Mouse (Mus musculus) heart, embryonic 13.5 days (tissue): ENCODE measurements around the gene Nrap. TPM values are rescaled to one million over a fixed set of nuclear protein-coding genes. Genes with fewer than 3 reads are reported as not detected.
A peak's percentile ranks its signal among the peaks of the same experiment; 100 is the strongest.

Experiments used
- ATAC-seq: fragments of 200-750 bp; cut with Nextera tagmentation; 2 replicates; pipeline ENCODE4 v1.8.0; 2017; ENCODE audit warnings: moderate TSS enrichment; ENCODE audit not compliant: insufficient number of reproducible peaks, low FRiP score, low TSS enrichment; ENCODE audit errors: extremely low read depth
- H3K27ac ChIP-seq: fragments of 300-500 bp; sonication (generic); replicated peaks from 2 replicates; pipeline ENCODE4 v1.5.1; 2015; ENCODE audit warnings: moderate library complexity, mild to moderate bottlenecking, inconsistent platforms
- H3K27me3 ChIP-seq: fragments of 300-500 bp; sonication (generic); replicated peaks from 2 replicates; pipeline ENCODE4 v1.6.1; 2015; ENCODE audit warnings: mild to moderate bottlenecking, inconsistent platforms
- H3K36me3 ChIP-seq: fragments of 300-500 bp; sonication (generic); 2 replicates; pipeline ENCODE4 v1.6.1; 2015; ENCODE audit warnings: mild to moderate bottlenecking, inconsistent platforms
- H3K4me1 ChIP-seq: fragments of 300-500 bp; sonication (generic); 2 replicates; pipeline ENCODE4 v1.6.1; 2015; ENCODE audit warnings: inconsistent platforms
- H3K4me2 ChIP-seq: fragments of 300-500 bp; sonication (generic); 2 replicates; pipeline ENCODE4 v1.6.1; 2015; ENCODE audit warnings: inconsistent platforms, mild to moderate bottlenecking, moderate library complexity
- H3K4me3 ChIP-seq: fragments of 300-500 bp; sonication (generic); 2 replicates; pipeline ENCODE4 v1.5.1; 2015; ENCODE audit warnings: moderate library complexity, mild to moderate bottlenecking, inconsistent platforms
- H3K9ac ChIP-seq: fragments of 300-500 bp; sonication (generic); 2 replicates; pipeline ENCODE4 v1.6.1; 2015; ENCODE audit warnings: inconsistent platforms, mild to moderate bottlenecking, moderate library complexity
- H3K9me3 ChIP-seq: fragments of 300-500 bp; sonication (generic); 2 replicates; pipeline ENCODE4 v1.6.1; 2016; ENCODE audit warnings: inconsistent platforms
- WGBS: fragments of 180-500 bp; shearing (Covaris S2); methylation state at CpG from one replicate; pipeline ENCODE4 v1.1.7; 2015; ENCODE audit warnings: mixed read lengths; 5-methylcytosine and 5-hydroxymethylcytosine counted together
- polyA plus RNA-seq: library from polyadenylated mRNA; unstranded; fragments of >200 nt; fragmentation: Nextera tagmentation; extraction: Ambion mirVana; gene quantifications from 2 replicates; pipeline ENCODE4 v1.2.1, GENCODE M21; 2015

The Nrap gene
- polyA plus RNA-seq, 1 experiment from 2014 or later, result 27.3 TPM

DNA sequence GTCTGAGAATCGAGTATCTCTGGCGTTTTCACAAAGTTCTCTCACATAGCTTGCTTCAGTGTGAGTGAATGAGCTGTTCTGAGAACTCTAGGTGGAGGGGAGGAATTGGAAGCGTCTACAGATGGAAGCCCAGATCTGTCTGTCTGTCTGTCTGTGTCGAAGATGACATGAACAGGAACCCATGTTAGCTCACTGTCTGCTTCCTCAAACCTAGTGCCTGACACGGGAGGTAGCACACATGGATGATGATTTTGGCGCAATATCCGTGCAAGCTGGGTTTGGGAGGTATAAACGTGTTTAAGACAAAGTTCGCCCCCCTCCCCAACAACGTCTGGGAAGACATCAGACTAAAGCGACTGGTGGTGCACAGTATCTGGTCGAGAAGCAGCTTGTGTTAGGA lies 6.4 kb upstream of the Nrap start:
- Histone ChIP-seq H3K27ac (no peak overlapping the region), H3K4me1 (peaks cover 65% of the 10 kb centered on the region), H3K4me2 (peak overlapping the region; percentile 85), H3K9ac (peak overlapping the region; percentile 90), H3K27me3 (peaks cover 6% of the 10 kb centered on the region), H3K9me3 (no peaks in the 10 kb centered on the region), H3K36me3 (peaks cover 7% of the 10 kb centered on the region; the same call in 1 of the 2 replicates), H3K4me3 (peak overlapping the region; percentile 70)
- no peak for ATAC-seq
- WGBS, result 41% methylated on average over 12 of the region's 12 CpGs

DNA sequence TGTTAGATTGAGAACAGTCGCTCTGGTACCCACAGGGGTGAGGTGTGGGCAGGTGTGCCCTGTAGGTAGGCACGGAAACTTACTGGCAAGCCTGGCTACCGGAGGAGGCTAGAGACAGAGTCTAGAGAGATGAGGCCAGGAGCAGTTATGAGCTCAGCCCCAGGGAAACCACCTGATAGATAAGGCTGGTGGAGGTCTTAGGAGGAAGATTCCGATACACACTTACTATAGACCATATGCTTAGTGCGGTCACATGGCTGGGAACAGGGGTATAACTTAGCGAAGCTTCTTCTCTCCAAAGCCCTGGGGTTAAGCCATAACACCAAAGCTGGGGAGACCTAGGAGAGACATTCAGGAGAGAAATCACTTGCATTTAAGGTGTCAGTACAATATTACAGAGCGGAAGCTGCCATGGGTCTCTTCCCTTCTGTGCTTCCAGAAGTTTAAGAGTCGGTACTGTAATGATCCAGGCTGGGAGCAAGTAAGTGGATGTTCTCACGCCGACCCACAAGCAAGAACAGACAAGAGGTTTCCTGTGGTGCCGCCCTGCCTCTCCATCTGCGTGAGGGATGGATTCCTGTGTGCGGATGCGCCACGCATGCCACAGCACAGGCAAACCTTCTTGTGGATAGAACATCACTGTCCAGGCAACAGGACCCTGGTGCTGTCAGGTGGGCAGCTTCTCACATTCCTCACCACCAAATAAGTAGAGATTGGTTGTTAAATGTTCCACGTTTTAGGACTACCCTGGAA lies 5.5 kb upstream of the Nrap start:
- Histone ChIP-seq H3K36me3 (peaks cover 3% of the 10 kb centered on the region; the same call in 1 of the 2 replicates), H3K4me2 (no peak overlapping the region), H3K27me3 (peaks cover 6% of the 10 kb centered on the region), H3K9ac (no peak overlapping the region), H3K4me1 (peaks cover 70% of the 10 kb centered on the region), H3K4me3 (no peak overlapping the region), H3K27ac (no peak overlapping the region), H3K9me3 (no peaks in the 10 kb centered on the region)
- WGBS, result 83% methylated on average over 16 of the region's 16 CpGs
- ATAC-seq, result no peak

DNA sequence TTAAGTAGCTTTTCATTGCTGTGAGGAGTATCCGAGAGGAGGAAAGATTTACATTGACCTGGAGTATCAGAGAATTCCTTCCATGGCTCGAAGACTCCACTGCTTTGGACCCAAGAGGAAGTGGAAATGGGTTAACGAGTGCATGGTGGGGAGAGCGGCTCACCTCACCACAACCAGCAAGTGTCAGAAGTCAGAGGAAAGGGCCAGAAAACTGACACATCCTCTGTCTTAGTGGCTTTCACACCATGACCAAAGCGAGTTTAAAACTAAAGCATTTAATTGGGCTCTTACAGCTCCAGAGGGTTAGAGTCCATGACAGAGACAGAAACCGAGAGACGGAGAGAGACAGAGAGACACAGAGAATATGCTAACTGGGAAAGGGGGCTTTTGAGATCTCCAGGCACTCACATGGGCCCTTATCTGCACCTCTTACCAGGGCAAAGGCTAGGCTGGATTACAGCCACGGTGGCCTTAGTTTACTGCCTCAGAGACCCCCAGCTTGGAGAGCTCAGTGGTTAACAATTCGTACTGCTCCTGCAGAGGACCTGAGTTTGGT lies 3.6 kb upstream of the Nrap start:
- Histone ChIP-seq H3K27ac (no peak overlapping the region), H3K9ac (no peak overlapping the region), H3K9me3 (no peaks in the 10 kb centered on the region), H3K4me3 (no peak overlapping the region), H3K4me2 (no peak overlapping the region), H3K36me3 (no peaks in the 10 kb centered on the region), H3K27me3 (peaks cover 6% of the 10 kb centered on the region), H3K4me1 (peaks cover 65% of the 10 kb centered on the region)
- WGBS, result 68% methylated on average over 9 of the region's 9 CpGs
- ATAC-seq, result no peak

DNA sequence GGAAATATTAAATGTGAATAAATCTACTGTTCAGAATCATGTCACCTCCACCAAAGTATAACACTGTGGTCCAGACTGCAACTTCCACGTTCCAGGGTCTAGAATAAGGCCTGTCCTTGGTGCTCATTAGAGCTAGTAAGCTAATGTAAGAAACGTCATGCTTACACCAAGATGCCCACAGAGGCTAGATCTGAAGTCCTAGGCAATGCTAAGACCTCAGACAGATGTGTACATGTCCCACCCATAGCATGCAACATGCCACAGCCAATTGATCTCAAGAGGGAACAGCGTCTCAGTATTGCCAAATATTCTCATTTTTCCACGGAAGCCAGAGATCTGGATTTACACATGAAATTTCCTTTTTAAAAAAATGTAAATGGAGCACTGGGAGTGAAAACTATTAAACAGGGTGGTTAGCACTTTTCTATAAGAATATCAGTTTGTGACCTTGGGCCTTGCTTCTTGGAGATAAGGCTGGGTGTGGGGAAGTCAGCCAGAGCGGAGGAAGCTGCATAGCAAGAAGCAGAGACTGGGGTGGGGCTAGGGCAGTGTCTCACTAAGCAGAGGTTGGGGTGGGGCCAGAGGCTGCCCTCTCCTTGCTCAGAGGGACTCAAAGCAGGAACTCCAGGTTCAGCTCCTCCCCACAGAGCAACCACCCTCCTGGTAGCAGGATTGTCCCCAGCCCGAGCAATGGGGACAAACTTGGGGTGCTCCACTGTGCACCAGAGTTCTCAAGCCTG lies 1.6 kb upstream of the Nrap start:
- H3K27ac ChIP-seq, result no peak overlapping the region; the same call in 1 of the 2 replicates
- H3K27me3 ChIP-seq, result peaks cover 6% of the 10 kb centered on the region
- no peak overlapping the region for H3K9ac ChIP-seq
- H3K4me3 ChIP-seq, result no peak overlapping the region
- ATAC-seq, result no peak
- no peaks in the 10 kb centered on the region for H3K9me3 ChIP-seq
- 69% methylated on average over 6 of the region's 6 CpGs for WGBS
- no peaks in the 10 kb centered on the region for H3K36me3 ChIP-seq
- H3K4me1 ChIP-seq, result peaks cover 66% of the 10 kb centered on the region
- H3K4me2 ChIP-seq, result no peak overlapping the region

DNA sequence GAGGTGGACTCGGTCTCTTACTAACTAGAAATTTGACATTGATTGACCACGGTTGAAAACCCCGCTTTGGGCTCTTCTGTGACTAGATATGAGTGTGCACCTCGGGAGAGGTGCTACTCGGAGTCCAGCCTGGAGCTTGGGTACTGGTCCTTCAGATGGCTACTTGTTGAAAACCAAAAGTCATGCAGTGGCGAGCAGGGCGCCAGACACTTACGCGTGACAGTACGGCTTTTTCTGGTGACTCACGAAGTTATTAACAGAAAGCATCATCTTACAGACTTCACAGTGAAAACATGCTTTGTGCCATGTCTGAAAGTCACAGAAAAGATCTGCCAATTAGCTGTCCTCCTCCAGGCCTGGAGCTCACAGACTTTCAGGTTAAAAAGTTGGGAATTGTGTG lies 661 bp downstream of the Nrap start:
- Histone ChIP-seq H3K27me3 (no peaks in the 10 kb centered on the region), H3K27ac (peak overlapping the region; percentile 90), H3K9me3 (no peaks in the 10 kb centered on the region), H3K4me1 (peaks cover 51% of the 10 kb centered on the region), H3K4me3 (peak overlapping the region; percentile 55), H3K36me3 (peaks cover 17% of the 10 kb centered on the region), H3K9ac (peak overlapping the region; percentile 85), H3K4me2 (peak overlapping the region; percentile 63)
- 66% methylated on average over 11 of the region's 11 CpGs for WGBS
- ATAC-seq, result no peak

DNA sequence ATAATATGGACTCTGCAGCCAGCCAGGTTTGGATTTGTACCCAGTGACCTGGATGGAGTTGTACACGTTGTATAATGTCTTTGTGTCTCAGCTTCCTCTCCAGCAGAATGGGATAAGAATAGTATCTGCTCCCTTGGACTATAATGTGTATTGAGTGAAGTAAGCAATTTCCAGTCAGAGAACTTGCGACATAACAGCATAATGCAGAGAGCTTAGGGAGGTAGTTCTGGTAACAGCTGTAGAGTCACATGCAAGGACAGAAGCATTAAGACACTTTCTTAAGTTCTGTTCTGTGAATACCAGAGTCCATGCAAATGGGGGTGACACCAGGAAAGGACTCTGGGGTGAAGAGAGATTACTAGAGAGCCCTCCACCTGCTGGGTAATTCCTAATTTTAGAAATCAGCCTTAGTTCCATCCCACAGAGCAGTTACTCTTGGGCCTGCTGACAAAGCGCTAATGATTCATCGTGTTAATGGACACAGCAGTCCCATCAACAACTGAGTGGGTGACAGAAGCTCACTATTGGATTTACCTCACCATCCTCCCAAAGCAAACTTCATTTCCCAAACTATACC lies 2.0 kb downstream of the Nrap start:
- Histone ChIP-seq H3K27me3 (no peaks in the 10 kb centered on the region), H3K27ac (peak overlapping the region; percentile 90), H3K4me3 (peak overlapping the region; percentile 55), H3K36me3 (peaks cover 26% of the 10 kb centered on the region), H3K9ac (peak overlapping the region; percentile 85), H3K4me1 (peaks cover 44% of the 10 kb centered on the region), H3K4me2 (peak overlapping the region; percentile 63), H3K9me3 (no peaks in the 10 kb centered on the region)
- WGBS, result 54% methylated on average over 4 of the region's 4 CpGs
- no peak for ATAC-seq

DNA sequence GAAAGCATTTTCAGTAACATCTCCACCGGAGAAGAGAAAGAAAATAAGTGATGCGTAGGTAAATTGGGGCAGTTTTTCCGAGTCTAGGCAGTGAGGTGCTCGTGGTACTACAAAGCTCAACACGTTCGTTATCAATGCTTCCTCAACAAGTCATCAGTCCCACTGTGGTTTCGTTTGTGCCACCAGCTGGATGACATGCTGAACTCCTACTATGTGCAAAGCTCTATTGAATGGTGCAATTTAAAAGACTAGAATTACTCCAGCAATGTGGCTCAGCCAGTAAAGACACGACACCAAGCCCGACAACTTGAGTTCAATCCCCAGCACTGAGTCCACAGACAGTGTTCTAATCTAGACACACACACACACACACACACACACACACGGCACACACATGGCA lies 3.7 kb downstream of the Nrap start:
- Histone ChIP-seq H3K27me3 (no peaks in the 10 kb centered on the region), H3K36me3 (peaks cover 41% of the 10 kb centered on the region), H3K4me2 (no peak overlapping the region), H3K4me3 (no peak overlapping the region), H3K9me3 (no peaks in the 10 kb centered on the region), H3K27ac (no peak overlapping the region), H3K9ac (no peak overlapping the region), H3K4me1 (peaks cover 28% of the 10 kb centered on the region)
- ATAC-seq, result no peak
- 81% methylated on average over 10 of the region's 10 CpGs for WGBS

DNA sequence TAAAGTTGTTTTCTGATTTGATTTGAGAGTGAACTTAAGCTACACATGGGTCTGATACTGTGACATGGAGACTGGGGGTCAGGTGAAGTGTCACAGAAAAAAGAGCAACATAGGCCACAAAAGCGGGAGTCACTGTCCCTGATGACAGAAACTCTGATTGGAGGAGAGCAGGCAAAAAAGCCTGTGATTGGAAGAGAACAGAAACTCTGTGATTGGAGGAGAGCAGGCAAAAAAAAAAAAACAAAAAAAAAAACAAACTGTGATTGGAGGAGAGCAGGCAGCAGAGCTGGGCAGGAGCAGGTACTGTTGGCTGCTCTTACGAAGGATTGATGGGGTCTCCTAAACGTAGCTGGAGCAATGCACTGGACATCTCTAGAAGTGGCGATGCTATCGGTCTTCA lies 4.3 kb downstream of the Nrap start:
- H3K4me3 ChIP-seq, result no peak overlapping the region
- peaks cover 47% of the 10 kb centered on the region for H3K36me3 ChIP-seq
- H3K9me3 ChIP-seq, result no peaks in the 10 kb centered on the region
- no peak overlapping the region for H3K9ac ChIP-seq
- H3K4me1 ChIP-seq, result peaks cover 28% of the 10 kb centered on the region
- H3K4me2 ChIP-seq, result no peak overlapping the region
- no peaks in the 10 kb centered on the region for H3K27me3 ChIP-seq
- WGBS, result 79% methylated on average over 5 of the region's 5 CpGs
- no peak for ATAC-seq
- no peak overlapping the region for H3K27ac ChIP-seq

DNA sequence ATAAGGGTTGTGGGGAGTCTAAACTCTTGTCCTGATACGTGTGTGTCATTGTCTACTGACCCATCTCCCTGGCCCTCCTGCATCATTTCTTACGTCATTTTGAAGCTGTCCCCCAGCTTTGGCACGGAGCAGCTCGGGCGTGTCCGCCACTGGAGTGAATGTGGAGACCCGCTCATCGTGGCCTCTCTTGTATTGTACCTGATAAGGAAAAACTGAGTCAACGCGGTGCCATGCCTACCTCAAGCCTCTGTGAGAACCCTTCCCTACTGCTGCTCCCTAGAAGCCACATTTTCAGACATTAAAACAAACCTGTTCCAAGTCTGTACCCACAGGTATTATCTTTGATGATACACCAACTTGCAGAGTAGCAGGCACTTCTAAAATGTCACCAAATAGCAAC lies 8.4 kb downstream of the Nrap start:
- Histone ChIP-seq H3K4me3 (no peak overlapping the region), H3K9ac (no peak overlapping the region), H3K27ac (no peak overlapping the region), H3K27me3 (no peaks in the 10 kb centered on the region), H3K4me2 (no peak overlapping the region), H3K9me3 (0 out of 2 replicates have a peak, but pooled peaks cover 5% of the 10 kb centered on the region), H3K4me1 (peaks cover 32% of the 10 kb centered on the region), H3K36me3 (peaks cover 70% of the 10 kb centered on the region)
- ATAC-seq, result no peak
- WGBS, result 75% methylated on average over 10 of the region's 10 CpGs

DNA sequence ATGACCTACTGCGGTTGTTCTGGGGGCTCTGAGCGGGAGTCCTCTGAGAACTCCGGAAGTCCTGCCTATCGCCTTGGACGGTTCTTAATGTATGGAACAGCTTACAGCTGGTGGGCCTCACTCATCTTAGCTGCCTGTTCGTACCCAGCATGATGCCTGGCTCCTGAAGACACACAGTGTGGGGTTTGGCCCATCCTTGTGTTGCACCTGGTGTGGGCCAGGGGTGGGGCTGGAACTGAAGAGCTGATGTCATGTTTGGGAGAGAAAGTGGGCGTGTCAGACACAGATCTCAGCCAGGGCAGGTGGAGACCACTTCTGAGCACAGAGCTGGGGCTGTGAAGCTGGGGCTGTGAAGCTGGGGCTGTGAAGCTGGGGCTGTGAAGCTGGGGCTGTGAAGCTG lies 9.5 kb downstream of the Nrap start:
- 83% methylated on average over 7 of the region's 7 CpGs for WGBS
- Histone ChIP-seq H3K27ac (no peak overlapping the region), H3K9ac (0 out of 2 replicates have a peak overlapping the region, but pooled peaks have one; percentile 1), H3K9me3 (0 out of 2 replicates have a peak, but pooled peaks cover 5% of the 10 kb centered on the region), H3K4me1 (peaks cover 32% of the 10 kb centered on the region), H3K36me3 (peaks cover 69% of the 10 kb centered on the region), H3K4me2 (no peak overlapping the region), H3K4me3 (no peak overlapping the region), H3K27me3 (no peaks in the 10 kb centered on the region)
- ATAC-seq, result no peak

DNA sequence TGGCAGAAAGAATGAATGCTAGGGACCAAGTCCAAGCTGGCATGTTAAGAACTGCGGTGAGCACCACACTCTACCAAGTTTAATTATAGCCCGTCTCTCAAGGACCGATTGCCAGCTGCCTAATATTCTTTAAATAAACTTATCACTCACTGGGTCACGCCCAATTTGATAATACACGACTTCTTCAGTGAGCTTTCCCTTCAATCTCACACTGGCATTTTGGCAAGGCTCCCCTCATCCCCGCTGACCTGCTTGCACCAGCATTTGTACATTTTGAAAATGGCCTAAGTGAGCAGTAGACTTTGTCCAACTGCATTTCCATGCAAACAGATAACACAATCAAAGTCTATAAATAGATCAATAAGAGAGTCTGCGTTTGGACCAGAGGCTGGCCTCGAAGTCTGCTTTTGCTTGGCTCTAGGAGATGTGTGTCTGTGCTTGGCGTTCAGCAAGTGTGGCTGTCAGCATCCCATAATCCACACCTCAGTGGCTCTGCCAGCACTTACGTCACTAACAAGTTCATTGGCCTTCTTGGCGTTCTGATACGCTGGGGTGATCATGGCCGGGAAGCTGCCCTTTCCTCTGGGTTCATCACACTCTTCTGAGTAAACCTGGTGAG lies 11.2 kb downstream of the Nrap start:
- H3K9ac ChIP-seq, result no peak overlapping the region
- peaks cover 67% of the 10 kb centered on the region for H3K36me3 ChIP-seq
- no peaks in the 10 kb centered on the region for H3K27me3 ChIP-seq
- peak overlapping the region; percentile 42 for H3K4me2 ChIP-seq
- no peak overlapping the region for H3K4me3 ChIP-seq
- WGBS, result 24% methylated on average over 13 of the region's 13 CpGs
- H3K4me1 ChIP-seq, result peaks cover 32% of the 10 kb centered on the region
- 0 out of 2 replicates have a peak, but pooled peaks cover 5% of the 10 kb centered on the region for H3K9me3 ChIP-seq
- H3K27ac ChIP-seq, result peak overlapping the region; percentile 90
- peak; percentile 62; the same call in 1 of the 2 replicates for ATAC-seq
